Mouse (Mus musculus): ENCODE data around the gene Rars2.

- TF ChIP-seq CTCF (IDR thresholded peaks at IDR 0.05; ENCODE audit: control insufficient read depth, insufficient read depth, insufficient replicate concordance, low read depth, low read length), result no peak
- no peak for TF ChIP-seq POLR2A (IDR thresholded peaks at IDR 0.05; ENCODE audit: control insufficient read depth, low read depth, low read length)
These were observed 47.2 kb downstream of the Rars2 start for GRCm38 (mm10) chr4:34661927-34662326.
